Mouse (Mus musculus) stomach, postnatal 0 days (tissue): ENCODE measurements around the gene Ddx17.

Experiments
- CTCF ChIP-seq: IDR thresholded peaks from 2 replicates; pipeline ENCODE4 v1.5.1; 2016; ENCODE audit warnings: antibody characterized with exemption, low read depth, mild to moderate bottlenecking, moderate library complexity
- EP300 ChIP-seq: optimal IDR thresholded peaks from 2 replicates; pipeline ENCODE3; 2016; ENCODE audit warnings: antibody characterized with exemption

DNA sequence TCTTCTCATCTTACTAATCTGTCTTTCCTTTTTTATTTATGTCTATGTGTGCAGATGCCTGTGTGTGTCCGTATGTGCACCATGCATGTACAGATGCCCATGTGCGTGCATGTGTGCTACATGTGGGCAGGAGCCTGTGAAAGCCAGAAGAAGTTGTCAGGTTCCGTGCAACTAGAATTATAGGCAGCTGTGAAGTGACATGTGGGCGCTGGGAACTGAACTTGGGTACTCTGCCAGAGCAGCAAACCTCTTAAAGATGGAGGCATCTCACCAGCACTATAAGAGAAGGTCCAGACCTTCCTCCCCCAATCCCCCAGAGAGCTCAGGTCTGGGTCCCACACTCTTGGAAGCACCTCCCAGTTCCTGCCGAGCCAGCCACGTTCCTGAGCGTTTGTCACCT lies 40.1 kb downstream of the Ddx17 start:
- TF ChIP-seq CTCF, result no peak
- TF ChIP-seq EP300, result no peak
